Mouse (Mus musculus) T-helper 1 cell (primary cell): ENCODE results near the gene Cfap74.
"Not testable (repeated sequence)": the region's sequence is repeated elsewhere in the genome, so short reads cannot be mapped to it uniquely, and the experiment has no call there.

Experiments used
- in situ Hi-C: fragments of 300-600 bp; cut with MboI, MseI; formaldehyde crosslinking; loops from one replicate; pipeline ENCODE4 v1.15.1; 2025; ENCODE audit warnings: high pct_unique_total_duplicates

Cfap74 gene

DNA sequence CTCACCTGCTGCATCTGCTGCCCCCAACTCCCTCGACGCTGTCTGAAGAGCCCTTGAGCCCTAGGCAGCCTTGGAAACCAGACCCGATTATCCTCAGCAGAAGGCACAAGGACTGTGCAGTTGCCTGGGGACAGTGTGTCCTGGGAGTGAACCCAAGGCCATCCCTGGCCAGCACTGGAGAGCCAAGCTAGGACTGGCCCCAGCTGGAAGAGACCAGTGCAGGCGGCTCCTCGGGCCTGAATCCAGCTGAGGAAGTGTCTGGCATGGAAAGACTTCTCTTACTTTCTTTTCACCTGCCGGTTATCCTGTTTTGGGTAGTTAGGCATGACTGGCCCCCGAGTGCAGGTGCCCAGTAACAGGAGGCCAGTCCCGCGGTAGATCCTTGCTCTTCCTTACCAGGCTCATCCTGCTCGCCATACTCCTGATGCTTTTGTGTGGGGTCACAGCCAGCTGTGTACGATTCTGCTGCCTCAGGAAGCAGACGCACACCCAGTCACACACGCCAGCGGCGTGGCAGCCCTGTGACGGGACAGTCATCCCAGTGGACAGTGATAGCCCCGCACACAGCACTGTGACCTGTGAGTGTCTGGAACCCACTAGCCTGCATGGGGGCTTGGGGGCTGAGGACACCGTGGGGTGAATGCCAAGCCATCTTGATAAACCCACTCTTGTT, 60.7 kb downstream of the Cfap74 start:
- in situ Hi-C loops: no loop called here

DNA sequence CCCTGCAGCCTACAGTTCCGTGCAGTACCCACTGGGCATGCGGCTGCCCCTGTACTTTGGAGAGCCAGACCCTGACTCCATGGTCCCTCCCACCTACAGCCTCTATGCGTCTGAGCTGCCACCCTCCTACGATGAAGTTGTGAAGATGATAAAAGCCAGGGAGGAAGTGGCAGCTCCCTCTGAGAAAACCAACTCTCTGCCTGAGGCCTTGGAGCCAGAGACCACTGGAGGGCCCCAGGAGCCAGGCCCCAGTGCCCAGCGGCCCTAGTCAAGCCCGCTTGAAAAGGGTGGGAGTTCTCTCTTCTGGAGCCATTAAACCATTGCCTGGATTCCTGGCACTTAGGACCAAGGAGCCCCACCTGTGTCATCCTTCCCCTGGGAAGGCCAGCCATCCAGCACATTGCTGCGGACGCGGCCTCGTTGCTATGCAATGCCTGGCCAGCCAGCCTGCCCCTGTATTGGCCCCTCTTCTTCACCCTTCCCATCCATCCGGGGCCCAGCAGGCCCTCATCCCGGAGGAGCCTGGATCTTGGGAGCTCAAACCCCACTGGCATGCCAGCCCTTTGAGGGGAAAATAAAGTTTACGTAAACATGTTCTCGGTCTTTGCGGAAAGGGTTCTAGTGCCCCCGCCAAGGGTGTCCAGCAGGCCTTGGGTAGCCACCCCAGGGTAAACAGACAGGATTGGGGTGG, 61.4 kb downstream of the Cfap74 start:
- in situ Hi-C loops: no loop called here

DNA sequence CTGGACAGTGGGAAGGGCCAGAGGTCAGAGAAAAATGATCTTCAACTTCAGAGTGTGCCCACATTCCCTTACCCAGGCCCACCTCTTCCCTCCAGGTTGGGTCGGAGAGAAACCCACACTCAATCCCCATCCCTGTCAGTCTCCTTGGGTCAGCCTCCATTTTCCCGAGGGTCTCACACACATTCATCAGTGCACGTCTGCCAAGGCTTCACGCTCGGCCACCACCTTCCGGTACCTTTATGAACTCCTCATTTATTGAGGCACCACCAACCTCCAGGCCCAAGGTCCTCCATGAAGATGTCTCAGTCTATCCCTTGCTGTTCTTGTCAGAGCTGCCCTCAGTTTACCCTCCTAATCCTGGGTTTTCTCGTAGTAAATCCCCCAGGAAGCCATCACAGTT, 62.0 kb downstream of the Cfap74 start:
- in situ Hi-C loops: no loop called here

DNA sequence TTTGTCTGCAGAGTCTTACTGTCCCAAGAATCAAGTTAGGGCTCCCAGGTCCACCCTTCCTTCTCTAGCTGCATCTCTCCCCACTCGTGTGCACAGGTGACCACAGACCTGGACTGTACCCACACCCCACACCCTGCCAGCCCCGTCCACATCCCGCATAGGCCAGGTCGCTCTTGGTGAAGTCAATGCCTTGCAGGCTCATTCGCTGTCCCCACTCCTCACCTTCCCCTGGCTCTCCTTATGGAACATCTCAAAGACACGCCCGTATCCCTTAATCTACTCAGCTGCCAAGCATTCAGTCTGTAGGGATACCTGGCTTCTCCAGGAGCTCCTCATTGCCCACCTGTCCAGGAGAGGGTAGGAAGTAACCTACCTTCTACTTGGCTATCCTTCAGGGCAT, 62.4 kb downstream of the Cfap74 start:
- in situ Hi-C loops: no loop called here

- in situ Hi-C loops: no loop called here
Measured at GRCm38 (mm10) chr4:155472716-155473290, 63.8 kb downstream of the Cfap74 start.

DNA sequence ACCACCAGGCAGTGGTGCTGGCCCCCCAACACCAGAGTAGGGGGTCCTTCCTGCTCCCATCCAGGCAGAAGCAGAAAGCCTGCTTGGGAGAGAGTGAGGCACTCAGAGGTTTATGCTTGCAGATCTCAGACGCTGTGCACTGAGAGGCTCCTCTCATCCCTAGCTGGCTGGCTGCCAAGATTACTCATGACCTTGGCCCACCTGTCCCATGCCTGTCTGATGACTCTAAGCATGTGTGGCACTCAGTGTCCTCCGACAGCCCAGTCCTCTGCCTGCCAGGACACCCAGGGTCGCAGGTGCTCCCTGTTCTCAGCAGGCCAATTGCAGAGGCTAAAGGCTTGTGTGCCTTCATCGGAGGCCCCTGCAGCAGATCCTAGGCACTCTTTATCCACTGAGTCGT, 64.3 kb downstream of the Cfap74 start:
- in situ Hi-C loops: no loop called here

- in situ Hi-C loops: not testable (repeated sequence)
Measured at GRCm38 (mm10) chr4:155473796-155474195, 64.8 kb downstream of the Cfap74 start.

DNA sequence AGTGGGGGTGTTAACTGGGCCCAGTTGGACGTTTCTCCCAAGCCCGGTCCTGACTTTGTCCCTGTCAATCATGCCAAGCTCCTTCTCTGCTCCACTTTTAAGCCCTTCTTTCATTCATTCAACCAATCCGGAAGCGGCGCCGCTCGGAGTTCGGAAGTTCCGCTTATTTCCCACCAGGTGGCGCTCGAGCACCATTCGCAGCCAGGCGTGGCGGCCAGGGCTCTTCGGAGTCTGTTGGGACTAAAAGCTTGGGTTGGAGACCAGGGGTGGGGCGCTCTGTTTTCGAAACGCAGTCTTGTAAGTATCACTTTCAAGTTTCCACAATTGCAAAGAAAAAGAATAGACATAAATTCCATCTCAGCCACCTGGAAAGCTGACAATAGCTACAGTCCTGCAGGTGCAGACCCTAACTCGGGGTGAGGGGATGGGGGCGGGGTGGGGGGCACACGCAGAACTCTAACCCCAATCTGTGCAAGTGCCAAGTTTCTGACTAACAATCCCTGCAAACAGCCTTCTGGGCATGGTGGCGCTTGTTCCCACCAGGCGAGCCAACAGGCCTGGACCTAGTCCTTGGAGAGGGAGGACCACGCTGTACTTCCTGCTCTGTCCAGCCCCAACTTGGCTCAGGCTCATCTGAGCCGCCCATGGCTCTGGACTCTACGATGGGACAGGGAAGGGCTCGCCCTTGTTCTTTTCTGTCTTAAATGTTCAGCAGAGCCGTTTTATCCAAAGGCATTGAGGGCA, 72.6 kb downstream of the Cfap74 start:
- in situ Hi-C loops: loop anchor here (5.0 kb wide), 1 partner anchor 96 kb away; no protein-coding TSS in a partner anchor

- in situ Hi-C loops: loop anchor here (5.0 kb wide), 1 partner anchor 95 kb away; no protein-coding TSS in a partner anchor
Measured at GRCm38 (mm10) chr4:155482125-155482480, 73.1 kb downstream of the Cfap74 start.

DNA sequence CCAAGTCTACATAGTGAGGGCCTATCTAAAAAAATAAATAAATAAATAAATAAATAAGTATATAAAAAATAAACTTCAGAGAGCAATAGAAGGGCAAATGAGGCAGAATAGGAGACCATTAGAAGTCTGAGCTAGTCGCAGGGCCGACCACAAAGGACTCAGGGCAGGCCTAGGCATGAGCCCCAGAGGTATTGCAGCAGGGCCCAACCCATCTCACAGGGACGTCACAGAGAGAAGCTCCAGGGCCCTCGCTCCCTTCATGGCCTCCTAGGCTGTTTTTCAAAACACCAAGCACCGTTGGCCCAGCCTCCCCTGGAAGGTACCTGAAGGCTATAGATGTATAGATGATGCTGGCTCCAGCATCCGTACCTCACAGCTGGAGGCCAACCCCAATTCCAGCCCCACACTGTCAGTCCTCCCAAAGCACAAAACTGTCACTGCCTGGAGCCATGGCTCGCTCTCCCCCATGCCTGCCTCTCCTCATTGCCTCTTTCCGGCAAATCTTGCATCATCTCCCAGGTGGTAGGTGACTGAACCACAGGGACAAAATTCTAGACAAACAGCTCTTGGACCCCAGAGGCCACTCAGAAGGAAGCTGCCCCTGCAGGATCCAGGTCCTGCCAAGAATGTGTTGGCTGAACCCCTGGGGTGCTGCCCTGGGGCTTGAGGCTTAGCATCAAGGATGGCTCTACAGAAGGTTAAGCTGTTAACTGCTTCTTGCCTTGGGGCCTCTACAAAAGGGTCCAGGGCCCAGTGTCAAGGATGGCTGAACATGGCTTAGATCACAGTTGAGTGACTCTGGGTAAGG, 73.9 kb downstream of the Cfap74 start:
- in situ Hi-C loops: loop anchor here (5.0 kb wide), 1 partner anchor 94 kb away; no protein-coding TSS in a partner anchor

DNA sequence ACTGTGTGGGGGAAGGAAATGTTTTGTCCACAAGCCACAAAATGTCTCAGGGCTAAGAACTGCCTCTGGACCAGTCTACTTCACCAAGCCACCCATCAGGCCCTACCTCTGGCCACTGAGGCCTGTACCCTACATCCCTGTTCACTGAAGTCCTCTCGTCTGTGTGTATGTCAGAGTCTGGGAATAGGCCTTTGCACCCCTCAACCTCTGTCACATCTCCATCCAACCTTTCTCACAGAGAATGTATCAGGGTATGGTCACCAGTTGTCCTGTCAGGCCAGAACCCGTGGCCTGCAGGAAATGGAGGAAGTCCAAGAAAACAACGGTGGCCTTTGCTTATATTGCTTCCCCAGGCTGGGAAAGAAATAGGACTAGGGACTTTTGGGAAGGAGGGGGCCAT, 76.5 kb downstream of the Cfap74 start:
- in situ Hi-C loops: no loop called here

GRCm38 (mm10) chr4:155487746-155488145, 78.8 kb downstream of the Cfap74 start:
- in situ Hi-C loops: no loop called here

GRCm38 (mm10) chr4:155488232-155489025, 79.4 kb downstream of the Cfap74 start:
- in situ Hi-C loops: no loop called here

DNA sequence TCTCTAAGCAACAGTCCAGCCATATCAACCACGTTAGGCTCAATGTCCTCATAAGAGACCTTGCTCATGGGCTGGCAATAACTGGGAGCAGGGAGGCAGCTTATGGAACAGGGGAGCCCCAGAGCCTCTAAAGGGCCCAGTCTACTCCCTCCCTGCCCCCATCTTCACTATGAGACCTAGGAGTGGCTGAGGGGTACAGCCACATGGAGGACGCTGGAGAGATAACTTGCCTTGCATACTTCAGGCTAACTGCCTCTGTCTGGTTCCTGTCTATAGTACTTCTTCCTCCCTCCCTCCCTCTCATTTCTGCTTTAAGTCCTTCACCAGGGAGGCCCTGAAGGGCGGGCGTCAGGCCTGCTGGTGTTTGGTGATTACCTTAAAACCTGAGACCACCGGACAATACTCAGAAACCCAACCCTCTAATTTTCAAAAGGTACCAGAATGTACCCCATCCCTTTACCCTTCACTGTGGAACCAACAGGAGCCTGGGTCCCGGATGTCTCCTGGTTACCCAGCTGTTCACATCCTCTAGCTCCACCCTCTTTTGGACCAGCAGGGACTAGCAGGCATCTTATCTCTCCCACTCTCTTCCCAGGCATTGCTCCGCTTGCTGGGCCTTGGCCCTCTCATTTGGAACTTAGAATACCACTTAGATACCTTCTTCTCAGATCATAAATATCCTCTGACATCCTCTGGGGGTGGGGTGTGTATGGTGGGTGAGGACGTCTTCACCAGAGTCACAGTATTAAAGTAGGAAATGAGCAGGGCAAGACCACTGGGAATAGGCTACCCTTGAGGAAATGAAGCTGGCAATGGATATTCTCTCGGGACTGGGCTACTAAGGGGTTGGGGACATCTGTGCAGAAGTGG, 80.3 kb downstream of the Cfap74 start:
- in situ Hi-C loops: no loop called here

GRCm38 (mm10) chr4:155490456-155490855, 81.5 kb downstream of the Cfap74 start:
- in situ Hi-C loops: no loop called here

DNA sequence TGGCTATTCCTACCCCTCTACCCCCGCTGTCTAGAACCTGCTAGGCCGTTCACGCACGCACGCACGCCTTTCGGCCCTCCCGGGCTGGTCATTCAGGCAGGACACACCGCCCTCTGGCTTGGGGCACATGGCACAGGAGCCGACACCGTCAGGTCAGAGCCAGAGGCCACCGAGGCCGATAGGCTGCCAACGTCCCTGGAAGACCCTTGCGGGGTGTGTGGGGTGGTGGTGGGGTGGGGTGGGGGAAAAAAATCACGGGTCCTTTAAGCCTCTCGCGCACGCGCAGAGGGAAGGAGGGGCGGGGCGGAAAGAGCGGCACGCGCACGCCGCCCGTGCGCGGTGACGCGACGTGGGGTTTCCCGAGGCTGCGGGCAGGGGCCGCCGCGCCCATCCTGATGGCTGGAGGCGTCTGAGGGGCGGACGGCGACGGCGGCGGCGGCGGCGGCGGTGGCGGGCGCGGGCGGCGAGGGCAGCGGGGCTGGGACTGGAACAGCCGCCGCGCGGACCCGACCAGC, 82.1 kb downstream of the Cfap74 start, which contains the start of gene Gnb1:
TSS of gene Gnb1 (plus strand) at position 372 of the 515 bp plus-strand sequence.
- in situ Hi-C loops: no loop called here

- in situ Hi-C loops: no loop called here
Measured at GRCm38 (mm10) chr4:155491529-155492130, 82.6 kb downstream of the Cfap74 start.

GRCm38 (mm10) chr4:155492131-155492633, 83.2 kb downstream of the Cfap74 start:
- in situ Hi-C loops: no loop called here

DNA sequence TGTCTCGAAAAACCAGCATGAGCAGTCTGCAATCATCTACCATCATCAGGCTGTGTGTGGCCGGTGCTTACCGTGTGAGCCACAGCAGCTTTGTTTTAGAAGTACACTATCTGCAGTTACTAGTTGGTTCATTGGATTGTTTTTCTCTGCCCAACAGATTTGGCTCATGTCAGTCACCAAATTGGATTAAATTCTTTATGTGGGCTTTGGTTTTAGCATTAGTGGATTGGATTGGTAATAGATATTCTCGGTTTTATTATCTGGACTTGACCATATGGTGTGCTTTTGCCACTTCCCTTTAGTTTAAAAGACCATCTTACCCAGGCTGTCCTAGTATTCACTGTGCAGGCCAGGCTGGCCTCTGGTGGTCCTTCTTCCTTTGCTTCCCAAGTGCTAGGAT, 85.9 kb downstream of the Cfap74 start:
- in situ Hi-C loops: no loop called here
